Mouse (Mus musculus): ENCODE results near the gene Olfr1208.

Olfr1208 gene

DNA sequence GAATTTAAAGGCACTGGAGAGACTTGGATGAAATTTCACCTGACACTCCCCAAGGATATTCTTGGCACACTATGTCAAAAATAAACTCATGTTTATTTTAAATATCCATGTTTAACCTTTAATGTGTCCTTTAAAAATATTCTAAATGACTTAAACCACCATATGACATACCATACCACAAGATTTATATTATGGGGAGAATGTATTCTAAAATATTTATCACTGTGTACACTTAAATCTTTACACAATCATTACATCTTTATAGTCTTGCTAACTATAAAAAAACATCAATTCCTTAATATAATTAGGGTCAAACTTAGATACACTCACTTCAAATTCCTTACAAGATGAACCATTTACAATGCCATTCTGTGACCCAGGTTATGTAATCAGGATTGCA is at the start of gene Olfr1208:
TSS of gene Olfr1208 (minus strand) at position 101 of the 400 bp plus-strand sequence.

DNA sequence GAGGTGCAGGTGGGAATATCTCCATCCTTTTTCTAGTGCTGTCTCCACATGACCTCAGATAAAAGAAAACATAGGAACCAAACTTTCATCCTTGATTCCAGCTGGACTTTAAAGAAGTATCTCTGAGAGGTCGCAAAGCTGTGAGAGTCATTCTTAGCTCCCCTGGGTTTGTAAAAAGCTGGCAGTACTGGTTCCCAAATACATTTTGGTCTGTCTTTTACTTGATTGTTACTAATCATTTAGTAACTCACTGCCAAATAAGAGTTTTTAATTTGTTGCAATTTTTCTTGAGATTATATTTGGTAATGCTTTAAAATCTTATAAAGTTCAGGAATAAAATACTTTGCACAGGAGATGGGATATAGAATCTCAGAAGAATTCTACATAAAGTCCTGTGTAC is 35.9 kb upstream of the Olfr1208 start, which contains the start of gene Olfr1211:
TSS of gene Olfr1211 (minus strand) at position 101 of the 400 bp plus-strand sequence.
- 86% methylated on average over 1 of the region's 1 CpGs for WGBS

DNA sequence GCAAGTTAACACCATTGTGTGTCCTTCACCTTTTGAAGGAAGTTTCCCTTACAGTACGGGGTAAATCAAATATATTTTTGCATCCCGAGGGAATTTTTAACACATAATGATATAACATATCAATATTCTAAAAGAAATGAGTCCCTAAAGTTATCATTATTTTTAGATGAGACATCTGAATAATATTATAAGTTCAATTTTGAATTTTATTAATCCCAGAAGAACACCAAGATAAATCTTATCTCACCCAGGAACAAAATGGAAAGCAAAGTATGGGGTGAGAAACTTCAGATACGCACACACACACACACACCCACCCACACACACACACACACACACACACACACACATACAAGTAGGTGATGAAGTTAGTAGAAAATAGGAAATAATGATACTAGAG is 12.9 kb upstream of the Olfr1208 start, which contains the start of gene Olfr1209:
TSS of gene Olfr1209 (minus strand) at position 101 of the 400 bp plus-strand sequence.
- WGBS = 83% methylated on average over 3 of the region's 3 CpGs

DNA sequence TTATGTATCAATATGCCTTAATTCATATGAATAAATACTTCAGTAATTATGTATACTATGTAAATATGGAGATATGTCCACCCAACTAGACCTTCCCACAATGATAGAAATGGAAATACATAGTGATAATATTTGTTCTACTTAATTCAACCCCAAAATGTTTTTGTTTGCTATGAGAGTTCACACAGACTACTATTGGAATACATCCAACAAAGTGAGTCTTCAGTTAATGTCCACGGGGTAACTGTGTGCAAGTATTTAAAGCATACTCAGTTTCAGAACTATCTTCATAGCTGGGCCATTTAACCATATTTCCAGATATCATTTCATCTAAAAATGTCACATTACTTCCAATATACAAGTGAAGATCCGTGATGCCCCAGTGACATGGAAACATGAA is 39.2 kb downstream of the Olfr1208 start, which contains the start of gene Olfr1206:
TSS of gene Olfr1206 (plus strand) at position 301 of the 400 bp plus-strand sequence.
- WGBS = 75% methylated on average over 2 of the region's 2 CpGs

DNA sequence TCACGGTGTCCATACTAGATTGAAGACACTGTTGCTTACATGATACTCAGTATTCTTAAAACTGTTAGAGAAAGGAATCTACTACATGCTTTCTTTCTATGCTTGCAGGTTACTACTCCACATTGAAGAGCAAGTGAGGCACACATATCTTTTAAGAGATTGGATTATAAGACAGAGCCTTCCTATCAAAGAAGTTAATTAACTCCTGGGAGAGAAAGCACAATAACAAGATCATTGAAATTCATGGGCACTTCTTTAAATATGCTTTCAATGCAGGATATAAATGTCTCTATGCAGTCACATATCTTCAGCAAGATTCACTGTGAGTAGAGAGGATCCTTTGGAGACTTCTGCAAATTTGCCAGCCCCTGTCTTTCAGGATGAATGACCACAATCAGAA is 53.1 kb downstream of the Olfr1208 start, which contains the start of gene Olfr1204:
TSS of gene Olfr1204 (plus strand) at position 301 of the 400 bp plus-strand sequence.
- WGBS = 89% methylated on average over 1 of the region's 1 CpGs

Data from cerebral cortex, adult 2 months (tissue).